Mouse (Mus musculus): ENCODE results near the gene Adss. TPM values are rescaled to one million over a fixed set of nuclear protein-coding genes. Genes with fewer than 3 reads are reported as not detected.

The Adss gene
- polyA plus RNA-seq, 1 experiment from 2014 or later: 25.0 TPM

- no peak overlapping the region for H3K4me2 ChIP-seq (ENCODE audit: low read depth, low read length)
- no peak overlapping the region for H3K9ac ChIP-seq (ENCODE audit: low read length)
- no peaks in the 10 kb centered on the region for H3K27me3 ChIP-seq (ENCODE audit: control insufficient read depth, insufficient read depth, low read length)
- H3K4me3 ChIP-seq (ENCODE audit: low read length): no peak overlapping the region
- WGBS: 49% methylated on average over 7 of the region's 7 CpGs
- no peaks in the 10 kb centered on the region for H3K4me1 ChIP-seq (ENCODE audit: control insufficient read depth, insufficient read depth, low read length)
- no peaks in the 10 kb centered on the region for H3K9me3 ChIP-seq (replicated peaks; ENCODE audit: control insufficient read depth, low read length)
- no peak; the same call in none of the 2 replicates for ATAC-seq (replicated peaks; ENCODE audit: extremely low read depth, insufficient read depth, low FRiP score)
- no peaks in the 10 kb centered on the region for H3K36me3 ChIP-seq (ENCODE audit: control insufficient read depth, insufficient read depth)
- H3K27ac ChIP-seq (ENCODE audit: low read length): no peak overlapping the region
Measured at GRCm38 (mm10) chr1:177717057-177717835, 79.1 kb downstream of the Adss start.

GRCm38 (mm10) chr1:177716448-177716847 lies 79.9 kb downstream of the Adss start:
- no peaks in the 10 kb centered on the region for H3K27me3 ChIP-seq (ENCODE audit: control insufficient read depth, insufficient read depth, low read length)
- H3K4me3 ChIP-seq (ENCODE audit: low read length): no peak overlapping the region
- 68% methylated on average over 3 of the region's 3 CpGs for WGBS
- no peaks in the 10 kb centered on the region for H3K36me3 ChIP-seq (ENCODE audit: control insufficient read depth, insufficient read depth)
- no peaks in the 10 kb centered on the region for H3K4me1 ChIP-seq (ENCODE audit: control insufficient read depth, insufficient read depth, low read length)
- H3K27ac ChIP-seq (ENCODE audit: low read length): no peak overlapping the region
- H3K9ac ChIP-seq (ENCODE audit: low read length): no peak overlapping the region
- no peaks in the 10 kb centered on the region for H3K9me3 ChIP-seq (replicated peaks; ENCODE audit: control insufficient read depth, low read length)
- H3K4me2 ChIP-seq (ENCODE audit: low read depth, low read length): no peak overlapping the region
- no peak for ATAC-seq (replicated peaks; ENCODE audit: extremely low read depth, insufficient read depth, low FRiP score)

DNA sequence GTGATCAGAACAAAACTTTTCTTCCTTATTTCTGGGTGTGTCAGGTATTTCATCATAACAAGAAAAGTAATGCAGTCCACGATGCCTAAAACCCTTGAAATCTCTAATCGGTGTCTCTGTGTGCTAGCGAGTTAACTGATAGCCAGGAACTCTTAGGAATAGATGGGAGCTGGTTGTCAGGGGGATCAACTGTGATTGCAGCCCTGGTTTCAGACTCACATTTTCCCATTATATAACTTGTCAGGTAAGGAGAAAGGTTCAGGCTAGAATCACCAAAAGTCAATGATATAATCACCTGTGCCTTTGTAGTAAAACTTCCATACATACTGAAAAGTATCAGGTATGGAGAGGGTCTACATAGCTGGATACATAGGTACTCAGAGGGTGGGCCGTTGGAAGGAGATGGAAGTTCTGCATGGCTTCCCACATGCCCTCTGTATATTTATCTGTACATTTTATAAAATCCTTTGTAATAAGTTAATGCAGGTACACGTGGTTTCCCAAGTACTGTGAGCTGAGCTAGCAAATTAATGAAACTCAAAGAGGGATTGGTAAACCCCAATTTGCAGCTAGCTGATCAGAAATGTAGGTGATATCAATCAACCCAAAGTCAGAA lies 81.8 kb downstream of the Adss start:
- WGBS: 87% methylated on average over 5 of the region's 5 CpGs

DNA sequence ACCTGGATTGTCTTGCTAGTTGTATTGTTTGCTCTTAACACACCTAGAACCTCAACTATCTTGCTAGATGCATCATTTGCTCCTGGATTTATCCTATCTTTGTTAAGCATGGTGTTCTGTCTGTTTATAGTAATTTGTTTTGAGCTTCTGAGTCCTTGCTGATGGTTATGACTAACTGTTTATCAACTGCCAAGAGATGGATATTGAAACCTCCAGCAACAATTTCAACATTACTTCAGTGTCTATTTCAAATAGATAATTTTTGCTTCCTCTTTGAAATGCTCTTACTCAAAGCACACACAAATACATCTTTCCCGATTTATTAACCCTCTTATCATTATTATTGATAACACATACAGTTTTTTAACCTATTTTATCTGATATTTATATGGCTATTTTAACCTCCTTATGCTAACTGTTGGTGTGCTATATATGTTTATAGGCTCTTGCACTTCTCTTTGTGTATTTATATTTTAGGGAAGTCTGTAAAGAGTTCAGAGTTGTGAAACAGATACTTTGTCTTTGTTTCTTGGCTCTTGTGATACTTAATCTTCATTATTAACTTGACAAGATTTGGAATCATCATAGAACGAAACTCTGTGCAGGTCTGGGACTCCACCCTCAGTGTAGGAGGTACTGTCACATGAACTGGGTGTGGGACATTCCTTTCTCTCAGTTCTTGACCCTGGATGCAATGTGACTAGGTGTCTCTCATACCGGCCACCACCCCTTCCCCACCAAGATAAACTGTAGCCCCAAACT lies 82.5 kb downstream of the Adss start:
- peaks cover 5% of the 10 kb centered on the region for H3K9me3 ChIP-seq (replicated peaks; ENCODE audit: control insufficient read depth, low read length)
- no peaks in the 10 kb centered on the region for H3K4me1 ChIP-seq (ENCODE audit: control insufficient read depth, insufficient read depth, low read length)
- no peak overlapping the region for H3K9ac ChIP-seq (ENCODE audit: low read length)
- no peaks in the 10 kb centered on the region for H3K36me3 ChIP-seq (ENCODE audit: control insufficient read depth, insufficient read depth)
- ATAC-seq (replicated peaks; ENCODE audit: extremely low read depth, insufficient read depth, low FRiP score): no peak
- H3K27me3 ChIP-seq (ENCODE audit: control insufficient read depth, insufficient read depth, low read length): no peaks in the 10 kb centered on the region
- 68% methylated on average over 3 of the region's 3 CpGs for WGBS
- no peak overlapping the region for H3K4me3 ChIP-seq (ENCODE audit: low read length)
- H3K27ac ChIP-seq (ENCODE audit: low read length): no peak overlapping the region
- H3K4me2 ChIP-seq (ENCODE audit: low read depth, low read length): no peak overlapping the region

More for the DNA sequence above, 81.8 kb downstream of the Adss start:
- H3K27ac ChIP-seq (ENCODE audit: low read length): no peak overlapping the region
- H3K4me1 ChIP-seq (ENCODE audit: control insufficient read depth, insufficient read depth, low read length): no peaks in the 10 kb centered on the region
- no peaks in the 10 kb centered on the region for H3K27me3 ChIP-seq (ENCODE audit: control insufficient read depth, insufficient read depth, low read length)
- H3K36me3 ChIP-seq (ENCODE audit: control insufficient read depth, insufficient read depth): no peaks in the 10 kb centered on the region
- H3K4me3 ChIP-seq (ENCODE audit: low read length): no peak overlapping the region
- peaks cover 5% of the 10 kb centered on the region for H3K9me3 ChIP-seq (replicated peaks; ENCODE audit: control insufficient read depth, low read length)
- H3K9ac ChIP-seq (ENCODE audit: low read length): no peak overlapping the region
- no peak for ATAC-seq (replicated peaks; ENCODE audit: extremely low read depth, insufficient read depth, low FRiP score)
- no peak overlapping the region for H3K4me2 ChIP-seq (ENCODE audit: low read depth, low read length)

Other genes starting within 250 kb of the Adss start
- gene 1700016C15Rik, start 66.7 kb downstream of the Adss start, polyA plus RNA-seq (2015; fragmentation: Nextera tagmentation; extraction: Ambion mirVana): not detected in 2 replicates
- 0.12 and 0.26 TPM in 2 replicates for gene Catspere2, start 186.9 kb upstream of the Adss start, polyA plus RNA-seq (2015; fragmentation: Nextera tagmentation; extraction: Ambion mirVana)